Mouse (Mus musculus) adrenal gland, postnatal 10 days (tissue): ENCODE data around the gene Snph. TPM values are rescaled to one million over a fixed set of nuclear protein-coding genes. Genes with fewer than 3 reads are reported as not detected.
A peak's percentile ranks its signal among the peaks of the same experiment; 100 is the strongest.
"Not testable (repeated sequence)": the region's sequence is repeated elsewhere in the genome, so short reads cannot be mapped to it uniquely, and the experiment has no call there.

ENCODE experiments used
- DNase-seq: peaks from one replicate; pipeline ENCODE4 v3.0.0; 2021; ENCODE audit warnings: mixed read lengths
- long read RNA-seq, 2 experiments: library from polyadenylated mRNA; stranded (forward); transcript quantifications; one replicate each; pipeline ENCODE4 v2.0.0; 2021
- total RNA-seq, 2 experiments: library from RNA; stranded (reverse); gene quantifications; 2 replicates each; pipeline ENCODE4 v1.2.3; 2021

The Snph gene
- 1 to 10 TPM; 6.2 to 9.1 TPM for total RNA-seq
- long read RNA-seq, experiment 1, partial matches to known transcripts = 0 of 9 reads
- long read RNA-seq, experiment 1, other reads (novel, unspliced or antisense) = 9 of 9 reads
- long read RNA-seq, experiment 2, full-length matches to known transcripts = 1 of 2 reads
- long read RNA-seq, experiment 2, partial matches to known transcripts = 0 of 2 reads
- long read RNA-seq, experiment 2, other reads (novel, unspliced or antisense) = 1 of 2 reads

GRCm38 (mm10) chr2:151632159-151632814 lies at the start of gene Snph:
TSS of gene Snph (minus strand) at chr2:151632593.
- peak; percentile 74 for DNase-seq

- no peak for DNase-seq
These were observed 43.8 kb upstream of the Snph start for GRCm38 (mm10) chr2:151676234-151676633.

GRCm38 (mm10) chr2:151670968-151671329 lies 38.6 kb upstream of the Snph start:
- DNase-seq = no peak

GRCm38 (mm10) chr2:151670026-151670967 lies 37.9 kb upstream of the Snph start:
- no peak for DNase-seq

GRCm38 (mm10) chr2:151668433-151668832 lies 36.0 kb upstream of the Snph start, which contains the start of gene Rad21l:
TSS of gene Rad21l (minus strand) at chr2:151668533.
- no peak for DNase-seq

- DNase-seq = no peak
These were observed 19.7 kb upstream of the Snph start for GRCm38 (mm10) chr2:151652053-151652452.

- DNase-seq = no peak
These were observed 3.6 kb upstream of the Snph start for GRCm38 (mm10) chr2:151636015-151636402.

GRCm38 (mm10) chr2:151635362-151636014 lies 3.1 kb upstream of the Snph start:
- peak; percentile 50 for DNase-seq

GRCm38 (mm10) chr2:151634903-151635302 lies 2.5 kb upstream of the Snph start:
- DNase-seq = no peak

GRCm38 (mm10) chr2:151632982-151633381 lies 589 bp upstream of the Snph start:
- no peak for DNase-seq

- no peak for DNase-seq
These were observed 811 bp downstream of the Snph start for GRCm38 (mm10) chr2:151631406-151632158.

- no peak for DNase-seq
These were observed 3.1 kb downstream of the Snph start for GRCm38 (mm10) chr2:151629310-151629709.

GRCm38 (mm10) chr2:151628011-151628410 lies 4.4 kb downstream of the Snph start:
- no peak for DNase-seq

GRCm38 (mm10) chr2:151626296-151626695 lies 6.1 kb downstream of the Snph start:
- no peak for DNase-seq

GRCm38 (mm10) chr2:151623776-151624175 lies 8.6 kb downstream of the Snph start:
- DNase-seq = no peak

- DNase-seq = peak; percentile 26
These were observed 15.7 kb downstream of the Snph start for GRCm38 (mm10) chr2:151616551-151617329.

GRCm38 (mm10) chr2:151615779-151616178 lies 16.6 kb downstream of the Snph start:
- DNase-seq = not testable (repeated sequence)

- DNase-seq = peak; percentile 58
These were observed 22.4 kb downstream of the Snph start for GRCm38 (mm10) chr2:151609974-151610373.

GRCm38 (mm10) chr2:151608435-151608834 lies 24.0 kb downstream of the Snph start:
- DNase-seq = no peak

GRCm38 (mm10) chr2:151605437-151605987 lies 26.9 kb downstream of the Snph start:
- DNase-seq = peak; percentile 24
